ENCODE assay signal across 31 mouse cellular contexts in genomic region chr4:84177827-84178226, GRCm38 (mm10).
DNase-seq lines count a peak whose midpoint lies in the region; ATAC-seq and TF ChIP-seq lines count a peak whose summit lies in the region.
"Had no signal": no experiment of that assay in that cellular context is flagged by ENCODE, and none has a peak within 500 bp of the region (broad histone marks: within the 10 kb centered on the region; RNA-seq: fewer than 3 reads in every experiment).

No protein-coding gene starts in this region.

- H3K27ac ChIP-seq in forebrain, embryonic 11.5 days (ENCODE audit: low read depth, low read length), result no peak overlapping the region
- no peak overlapping the region for H3K27ac ChIP-seq in forebrain, postnatal 0 days (ENCODE audit: low read depth, low read length)
- peak overlapping the region; percentile 9; the same call in 1 of the 2 replicates for H3K27ac ChIP-seq in midbrain, embryonic 10.5 days (replicated peaks)
- H3K27ac ChIP-seq in midbrain, embryonic 16.5 days (ENCODE audit: low read length), result no peak overlapping the region
- no peak overlapping the region for H3K27ac ChIP-seq in neural tube, embryonic 13.5 days (replicated peaks)
- H3K27ac ChIP-seq: embryonic facial prominence, embryonic 10.5 days; embryonic facial prominence, embryonic 15.5 days; kidney, embryonic 15.5 days; limb, embryonic 10.5 days; limb, embryonic 15.5 days; liver, embryonic 13.5 days had no signal

- H3K4me1 ChIP-seq in forebrain, embryonic 11.5 days (replicated peaks; ENCODE audit: control insufficient read depth, insufficient read depth, low read length), result no peaks in the 10 kb centered on the region; the same call in 1 of the 2 replicates
- H3K4me1 ChIP-seq in forebrain, postnatal 0 days (ENCODE audit: insufficient read depth), result no peaks in the 10 kb centered on the region
- H3K4me1 ChIP-seq in midbrain, embryonic 10.5 days, result peaks cover 25% of the 10 kb centered on the region
- peaks cover 3% of the 10 kb centered on the region for H3K4me1 ChIP-seq in midbrain, embryonic 16.5 days (ENCODE audit: control insufficient read depth, insufficient read depth, low read length)
- H3K4me1 ChIP-seq in neural tube, embryonic 13.5 days (replicated peaks), result peaks cover 18% of the 10 kb centered on the region
- H3K4me1 ChIP-seq: liver, embryonic 13.5 days had no signal

- H3K27me3 ChIP-seq in forebrain, embryonic 11.5 days (ENCODE audit: control insufficient read depth, insufficient read depth, low read length), result no peaks in the 10 kb centered on the region
- no peaks in the 10 kb centered on the region for H3K27me3 ChIP-seq in forebrain, postnatal 0 days (ENCODE audit: insufficient read depth, low read length)
- H3K27me3 ChIP-seq in midbrain, embryonic 10.5 days (ENCODE audit: low read depth, poor library complexity, severe bottlenecking), result peaks cover 55% of the 10 kb centered on the region
- H3K27me3 ChIP-seq in midbrain, embryonic 16.5 days (ENCODE audit: control insufficient read depth, insufficient read depth, low read depth, low read length), result no peaks in the 10 kb centered on the region
- no peaks in the 10 kb centered on the region for H3K27me3 ChIP-seq in neural tube, embryonic 13.5 days
- H3K27me3 ChIP-seq: embryonic facial prominence, embryonic 15.5 days; kidney, embryonic 15.5 days; limb, embryonic 15.5 days; liver, embryonic 13.5 days had no signal

- H3K36me3 ChIP-seq in forebrain, embryonic 11.5 days (ENCODE audit: control insufficient read depth, insufficient read depth, low read length), result no peaks in the 10 kb centered on the region
- H3K36me3 ChIP-seq in forebrain, postnatal 0 days (ENCODE audit: insufficient read depth), result no peaks in the 10 kb centered on the region
- no peaks in the 10 kb centered on the region for H3K36me3 ChIP-seq in midbrain, embryonic 10.5 days
- no peaks in the 10 kb centered on the region for H3K36me3 ChIP-seq in midbrain, embryonic 16.5 days (ENCODE audit: control insufficient read depth, insufficient read depth, low read length)
- H3K36me3 ChIP-seq in neural tube, embryonic 13.5 days, result no peaks in the 10 kb centered on the region
- H3K36me3 ChIP-seq: embryonic facial prominence, embryonic 10.5 days; embryonic facial prominence, embryonic 15.5 days; G1E; kidney, embryonic 15.5 days; limb, embryonic 10.5 days; limb, embryonic 15.5 days; liver, embryonic 13.5 days had no signal

- H3K4me3 ChIP-seq in forebrain, embryonic 11.5 days (ENCODE audit: low read depth, low read length), result no peak overlapping the region
- H3K4me3 ChIP-seq in forebrain, postnatal 0 days (ENCODE audit: low read depth, low read length), result no peak overlapping the region
- H3K4me3 ChIP-seq in midbrain, embryonic 10.5 days, result no peak overlapping the region
- no peak overlapping the region for H3K4me3 ChIP-seq in midbrain, embryonic 16.5 days (ENCODE audit: low read depth, low read length)
- H3K4me3 ChIP-seq in neural tube, embryonic 13.5 days, result no peak overlapping the region
- H3K4me3 ChIP-seq: embryonic facial prominence, embryonic 10.5 days; embryonic facial prominence, embryonic 15.5 days; kidney, embryonic 15.5 days; limb, embryonic 10.5 days; limb, embryonic 15.5 days; liver, embryonic 13.5 days; megakaryocyte, embryonic 14.5 days had no signal

- ATAC-seq in forebrain, embryonic 11.5 days (replicated peaks; ENCODE audit: low FRiP score), result peak; percentile 44; the same call in 1 of the 2 replicates
- no peak for ATAC-seq in forebrain, postnatal 0 days
- no peak for ATAC-seq in midbrain, embryonic 16.5 days
- peak; percentile 53; the same call in 1 of the 2 replicates for ATAC-seq in neural tube, embryonic 13.5 days (ENCODE audit: low read depth)
- ATAC-seq: hindbrain, embryonic 16.5 days; lung, postnatal 0 days had no signal

- no peaks in the 10 kb centered on the region for H3K9me3 ChIP-seq in forebrain, embryonic 11.5 days (ENCODE audit: control insufficient read depth, low read length)
- no peaks in the 10 kb centered on the region for H3K9me3 ChIP-seq in forebrain, postnatal 0 days (ENCODE audit: low read length)
- H3K9me3 ChIP-seq in midbrain, embryonic 10.5 days (replicated peaks), result 0 out of 2 replicates have a peak, but pooled peaks cover 1% of the 10 kb centered on the region
- H3K9me3 ChIP-seq in midbrain, embryonic 16.5 days (replicated peaks; ENCODE audit: control insufficient read depth, low read length, poor library complexity, severe bottlenecking), result no peaks in the 10 kb centered on the region
- H3K9me3 ChIP-seq in neural tube, embryonic 13.5 days, result no peaks in the 10 kb centered on the region
- H3K9me3 ChIP-seq: embryonic facial prominence, embryonic 10.5 days; embryonic facial prominence, embryonic 15.5 days; kidney, embryonic 15.5 days; limb, embryonic 10.5 days; limb, embryonic 15.5 days; liver, embryonic 13.5 days had no signal

- TF ChIP-seq POLR2A in brain, embryonic 14.5 days (IDR thresholded peaks at IDR 0.05; ENCODE audit: borderline replicate concordance, extremely low read depth, insufficient read depth, insufficient read length, poor library complexity, severe bottlenecking), result no peak

- no peak overlapping the region for H3K4me2 ChIP-seq in forebrain, embryonic 11.5 days (ENCODE audit: low read depth, low read length, severe bottlenecking)
- no peak overlapping the region for H3K4me2 ChIP-seq in forebrain, postnatal 0 days (ENCODE audit: low read depth)
- H3K4me2 ChIP-seq in midbrain, embryonic 16.5 days (ENCODE audit: low read length), result no peak overlapping the region
- H3K4me2 ChIP-seq in neural tube, embryonic 13.5 days, result no peak overlapping the region
- H3K4me2 ChIP-seq: embryonic facial prominence, embryonic 15.5 days; heart, embryonic 11.5 days; kidney, embryonic 15.5 days; limb, embryonic 15.5 days; liver, embryonic 13.5 days had no signal

- 26% methylated on average over 3 of the region's 3 CpGs for WGBS in forebrain, embryonic 11.5 days
- 13% methylated on average over 3 of the region's 3 CpGs for WGBS in forebrain, postnatal 0 days
- WGBS in midbrain, embryonic 10.5 days, result 27% methylated on average over 3 of the region's 3 CpGs
- 7% methylated on average over 3 of the region's 3 CpGs for WGBS in midbrain, embryonic 16.5 days
- 31% methylated on average over 3 of the region's 3 CpGs for WGBS in neural tube, embryonic 13.5 days

- no peak for DNase-seq in forebrain, embryonic 11.5 days (ENCODE audit: low spot score)
- DNase-seq in forebrain, postnatal 0 days, result no peak
- no peak for DNase-seq in midbrain, embryonic 10.5 days (ENCODE audit: low spot score)
- DNase-seq in brain, embryonic 14.5 days (ENCODE audit: low read depth), result peak; percentile 74
- DNase-seq in layer of hippocampus, adult 8-10 months (ENCODE audit: low spot score in 2 of 2), result no peak
- DNase-seq: adrenal gland, adult 8-10 months; cerebellum, adult 8-10 months; cerebellum, postnatal 25 days; gastrocnemius, postnatal 36 days; heart, adult 18-20 months; heart, postnatal 36 days; kidney, adult 18-20 months; kidney, postnatal 4 days; liver, embryonic 13.5 days; lung, adult 18-20 months; lung, postnatal 4 days; right cerebral cortex, adult 18-20 months; spleen, adult 18-20 months; thymus, postnatal 14 days had no signal

- no peak overlapping the region for H3K9ac ChIP-seq in forebrain, embryonic 11.5 days (ENCODE audit: low read length)
- no peak overlapping the region for H3K9ac ChIP-seq in forebrain, postnatal 0 days
- H3K9ac ChIP-seq in midbrain, embryonic 16.5 days (ENCODE audit: low read depth, low read length), result no peak overlapping the region
- H3K9ac ChIP-seq in neural tube, embryonic 13.5 days, result no peak overlapping the region
- H3K9ac ChIP-seq: embryonic facial prominence, embryonic 15.5 days; kidney, embryonic 15.5 days; limb, embryonic 15.5 days; liver, embryonic 13.5 days had no signal

- no peak for TF ChIP-seq CTCF in forebrain, postnatal 0 days (IDR thresholded peaks at IDR 0.05; ENCODE audit: low read depth)
- no peak for TF ChIP-seq CTCF in brain, embryonic 14.5 days (IDR thresholded peaks at IDR 0.05; ENCODE audit: borderline replicate concordance, extremely low read depth, insufficient read depth, insufficient read length)

Comparison
In these comparisons a context has a peak if more than half of its experiments do, and no peak if none do; other contexts are left out.
1. ATAC-seq: peak in forebrain, embryonic 11.5 days (single experiment) and neural tube, embryonic 13.5 days (single experiment); none in forebrain, postnatal 0 days (single experiment) and midbrain, embryonic 16.5 days (single experiment).